Mouse (Mus musculus) midbrain, postnatal 0 days (tissue): Measurements from ENCODE around the gene Ly6g6e. TPM values are rescaled to one million over a fixed set of nuclear protein-coding genes. Genes with fewer than 3 reads are reported as not detected.

ENCODE experiments used
- ATAC-seq: fragments of 200-750 bp; cut with Nextera tagmentation; 2 replicates; pipeline ENCODE4 v1.8.0; 2017; ENCODE audit warnings: moderate number of reproducible peaks, mild to moderate bottlenecking, moderate TSS enrichment, moderate library complexity; ENCODE audit not compliant: low FRiP score
- DNase-seq: peaks from one replicate; pipeline ENCODE4 v3.0.0-alpha.2; 2015; ENCODE audit warnings: low spot score
- H3K27ac ChIP-seq: fragments of 300-500 bp; sonication (generic); 2 replicates; pipeline ENCODE4 v1.5.1; 2014; ENCODE audit warnings: low read depth, mild to moderate bottlenecking, low read length, mixed read lengths
- H3K27me3 ChIP-seq: fragments of 300-500 bp; sonication (generic); 2 replicates; pipeline ENCODE4 v1.6.1; 2014; ENCODE audit warnings: low read length, control low read depth, mixed read lengths; ENCODE audit not compliant: insufficient read depth
- H3K36me3 ChIP-seq: fragments of 300-500 bp; sonication (generic); 2 replicates; pipeline ENCODE4 v1.6.1; 2014; ENCODE audit warnings: low read length, control low read depth, mixed read lengths; ENCODE audit not compliant: insufficient read depth
- H3K4me1 ChIP-seq: fragments of 300-500 bp; sonication (generic); 2 replicates; pipeline ENCODE4 v1.6.1; 2014; ENCODE audit warnings: mild to moderate bottlenecking, control low read depth, antibody characterized with exemption, low read length, mixed read lengths; ENCODE audit not compliant: insufficient read depth
- H3K4me2 ChIP-seq: fragments of 300-500 bp; sonication (generic); 2 replicates; pipeline ENCODE4 v1.6.1; 2014; ENCODE audit warnings: low read depth, mild to moderate bottlenecking, low read length, mixed read lengths; ENCODE audit not compliant: poor library complexity, severe bottlenecking
- H3K4me3 ChIP-seq: fragments of 300-500 bp; sonication (generic); 2 replicates; pipeline ENCODE4 v1.5.1; 2014; ENCODE audit warnings: low read depth, mild to moderate bottlenecking, low read length, moderate library complexity
- H3K9ac ChIP-seq: fragments of 300-500 bp; sonication (generic); replicated peaks from 2 replicates; pipeline ENCODE4 v1.6.1; 2014; ENCODE audit warnings: mild to moderate bottlenecking, low read length, moderate library complexity, mixed read lengths; ENCODE audit not compliant: poor library complexity, severe bottlenecking
- H3K9me3 ChIP-seq: fragments of 300-500 bp; sonication (generic); 2 replicates; pipeline ENCODE4 v1.6.1; 2016; ENCODE audit warnings: low read length, control low read depth
- CTCF ChIP-seq: IDR thresholded peaks from 2 replicates; pipeline ENCODE4 v1.5.1; 2016; ENCODE audit warnings: antibody characterized with exemption, mild to moderate bottlenecking
- WGBS: fragments of 180-500 bp; shearing (Covaris S2); extraction: QIAGEN DNeasy Blood & Tissue Kit; methylation state at CpG from one replicate; pipeline ENCODE4 v1.1.7; 2014; 5-methylcytosine and 5-hydroxymethylcytosine counted together
- polyA plus RNA-seq: library from polyadenylated mRNA; unstranded; fragments of >200 nt; fragmentation: Nextera tagmentation; extraction: Ambion mirVana; gene quantifications from 2 replicates; pipeline ENCODE4 v1.2.1, GENCODE M21; 2015
- total RNA-seq: library from RNA; depleted of rRNA; stranded (reverse); fragments of >200 nt; gene quantifications from 2 replicates; pipeline ENCODE4 v1.2.3, GENCODE M21; 2014

Gene Ly6g6e
- total and polyA plus RNA-seq, 2 experiments from 2014 or later, result not detected

DNA sequence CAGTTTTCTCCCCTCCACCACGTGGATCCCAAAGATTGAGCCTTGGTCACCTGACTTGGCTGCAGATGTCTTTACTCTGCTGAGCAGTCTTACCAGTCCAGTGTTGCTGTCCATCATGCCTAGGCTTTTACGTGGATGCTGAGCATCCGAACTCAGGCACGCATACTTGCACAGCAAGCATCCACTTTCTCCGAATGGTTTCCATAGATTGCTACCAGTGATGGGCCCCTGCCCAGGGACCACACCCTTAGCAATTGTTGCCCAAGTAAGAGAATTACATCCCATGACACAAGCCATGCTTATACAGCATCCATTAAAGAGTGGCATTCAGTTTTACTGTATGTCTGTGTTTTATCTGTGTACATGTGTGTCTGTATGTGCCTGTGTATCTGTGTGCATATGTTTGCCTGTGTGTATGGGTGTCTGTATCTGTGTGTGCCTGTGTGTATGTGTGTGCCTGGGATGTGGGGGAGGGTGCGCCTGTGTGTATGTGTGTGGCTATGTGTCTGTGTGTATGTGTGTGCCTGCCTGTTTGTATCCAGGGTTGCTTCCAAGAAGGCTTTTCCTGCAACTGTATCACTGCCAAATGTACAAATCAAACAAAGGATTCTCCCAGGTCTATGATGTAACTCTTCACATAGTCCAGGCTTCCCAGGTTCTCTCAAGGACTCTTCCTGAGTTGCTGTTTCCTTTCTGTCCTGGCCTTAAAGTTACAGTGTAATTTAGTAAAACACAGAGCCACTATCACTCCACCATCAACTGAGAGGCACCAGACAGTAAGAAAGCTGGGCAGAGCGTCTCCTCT lies 20.8 kb upstream of the Ly6g6e start:
- no peaks in the 10 kb centered on the region for H3K36me3 ChIP-seq
- no peaks in the 10 kb centered on the region for H3K9me3 ChIP-seq
- ATAC-seq, result no peak
- H3K9ac ChIP-seq, result no peak overlapping the region
- no peak overlapping the region for H3K4me3 ChIP-seq
- DNase-seq, result no peak
- H3K4me2 ChIP-seq, result no peak overlapping the region
- H3K27me3 ChIP-seq, result no peaks in the 10 kb centered on the region
- 90% methylated on average over 7 of the region's 7 CpGs for WGBS
- no peak for TF ChIP-seq CTCF
- no peak overlapping the region for H3K27ac ChIP-seq
- peaks cover 4% of the 10 kb centered on the region; the same call in 1 of the 2 replicates for H3K4me1 ChIP-seq

- ATAC-seq (no peak), DNase-seq (no peak)
- H3K27ac ChIP-seq, result no peak overlapping the region
- peaks cover 4% of the 10 kb centered on the region; the same call in 1 of the 2 replicates for H3K4me1 ChIP-seq
- no peaks in the 10 kb centered on the region for H3K9me3 ChIP-seq
- H3K9ac ChIP-seq, result no peak overlapping the region
- 86% methylated on average over 3 of the region's 3 CpGs for WGBS
- H3K36me3 ChIP-seq, result peaks cover 6% of the 10 kb centered on the region; the same call in 1 of the 2 replicates
- H3K27me3 ChIP-seq, result no peaks in the 10 kb centered on the region
- no peak overlapping the region for H3K4me3 ChIP-seq
- no peak overlapping the region for H3K4me2 ChIP-seq
- TF ChIP-seq CTCF, result no peak
These were observed 19.6 kb upstream of the Ly6g6e start for GRCm38 (mm10) chr17:35057090-35057489.

DNA sequence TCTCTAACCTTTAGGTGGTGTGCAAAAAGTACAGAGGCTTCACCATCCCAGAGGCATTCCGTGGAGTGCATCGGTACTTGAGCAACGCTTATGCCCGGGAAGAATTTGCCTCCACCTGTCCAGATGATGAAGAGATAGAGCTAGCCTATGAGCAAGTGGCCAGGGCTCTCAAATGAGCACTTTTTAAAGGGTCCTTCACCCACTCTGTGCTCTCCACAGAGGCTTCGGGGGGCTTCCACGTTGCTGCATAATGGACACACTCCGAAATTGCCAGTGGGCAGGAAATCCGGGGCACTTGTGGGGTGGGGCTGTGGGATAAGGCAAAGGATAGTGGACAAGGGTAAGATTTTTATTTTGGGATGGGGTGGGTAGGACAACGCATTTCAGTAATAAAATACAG lies 18.4 kb upstream of the Ly6g6e start:
- 0 out of 2 replicates have a peak, but pooled peaks cover under 1% of the 10 kb centered on the region for H3K27me3 ChIP-seq
- H3K4me2 ChIP-seq, result peak overlapping the region; percentile 79
- ATAC-seq, result no peak
- peaks cover 4% of the 10 kb centered on the region; the same call in 1 of the 2 replicates for H3K4me1 ChIP-seq
- peak overlapping the region; percentile 72 for H3K4me3 ChIP-seq
- no peaks in the 10 kb centered on the region for H3K9me3 ChIP-seq
- H3K36me3 ChIP-seq, result peaks cover 6% of the 10 kb centered on the region; the same call in 1 of the 2 replicates
- no peak for TF ChIP-seq CTCF
- DNase-seq, result no peak
- peak overlapping the region; percentile 76; the same call in 1 of the 2 replicates for H3K9ac ChIP-seq
- peak overlapping the region; percentile 26; the same call in 1 of the 2 replicates for H3K27ac ChIP-seq
- 68% methylated on average over 9 of the region's 9 CpGs for WGBS

GRCm38 (mm10) chr17:35058911-35059892 lies 17.5 kb upstream of the Ly6g6e start, which contains the start of gene Ddah2:
Gene Ddah2 (plus strand): TSS chr17:35059035.
- peak within 1 kb of the TSS; percentile 82 for H3K27ac ChIP-seq
- peak; percentile 81 for TF ChIP-seq CTCF

GRCm38 (mm10) chr17:35060071-35060470 lies 16.6 kb upstream of the Ly6g6e start:
- Histone ChIP-seq H3K36me3 (peaks cover 6% of the 10 kb centered on the region; the same call in 1 of the 2 replicates), H3K9me3 (no peaks in the 10 kb centered on the region), H3K9ac (peak overlapping the region; percentile 76), H3K4me3 (peak overlapping the region; percentile 72), H3K4me1 (peaks cover 4% of the 10 kb centered on the region), H3K27me3 (peaks cover 13% of the 10 kb centered on the region; the same call in 1 of the 2 replicates), H3K27ac (peak overlapping the region; percentile 3; the same call in 1 of the 2 replicates), H3K4me2 (peak overlapping the region; percentile 79)
- no peak for TF ChIP-seq CTCF
- no peak for ATAC-seq
- WGBS, result 16% methylated on average over 14 of the region's 14 CpGs
- no peak for DNase-seq

More at GRCm38 (mm10) chr17:35058911-35059892, 17.5 kb upstream of the Ly6g6e start, which contains the start of gene Ddah2:
- Histone ChIP-seq H3K27me3 (peaks cover 8% of the 10 kb centered on the region; the same call in 1 of the 2 replicates), H3K9me3 (no peaks in the 10 kb centered on the region), H3K36me3 (peaks cover 6% of the 10 kb centered on the region; the same call in 1 of the 2 replicates), H3K4me3 (peak within 1 kb of the TSS; percentile 72), H3K4me1 (peaks cover 4% of the 10 kb centered on the region; the same call in 1 of the 2 replicates), H3K9ac (peak within 1 kb of the TSS; percentile 76), H3K4me2 (peak within 1 kb of the TSS; percentile 79)
- DNase-seq, result peak; percentile 96
- under 1% methylated on average over 57 of the region's 57 CpGs for WGBS
- peak; percentile 89 for ATAC-seq
